In the genomic region with DNA sequence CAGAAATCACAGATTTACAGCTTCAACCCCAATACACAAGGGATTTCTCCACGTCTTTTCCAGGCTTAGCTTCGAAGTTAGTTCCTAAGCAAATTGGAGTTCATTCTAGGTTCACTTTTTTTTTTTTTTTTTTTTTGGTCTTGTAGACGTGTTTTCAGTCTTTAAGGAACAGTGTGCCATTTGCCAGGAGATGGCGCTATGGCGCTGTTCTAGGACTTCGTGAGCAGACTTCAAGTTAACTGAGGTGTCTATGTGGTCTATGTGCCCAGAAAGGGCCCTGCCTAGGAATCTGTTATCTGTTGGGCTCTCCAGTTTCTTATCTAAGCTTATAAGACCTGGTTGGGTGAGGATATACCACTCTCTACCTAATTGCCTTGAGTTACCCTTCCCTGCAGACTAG, we compare ENCODE assay signal across 10 mouse cellular contexts. TPM values are rescaled to one million over a fixed set of nuclear protein-coding genes. Genes with fewer than 3 reads are reported as not detected.
DNase-seq lines count a peak whose midpoint lies in the region; ATAC-seq and TF ChIP-seq lines count a peak whose summit lies in the region.
"Had no signal": no experiment of that assay in that cellular context is flagged by ENCODE, and none has a peak within 500 bp of the region (broad histone marks: within the 10 kb centered on the region; RNA-seq: fewer than 3 reads in every experiment).

No protein-coding gene starts in this region.

- in situ Hi-C loops in ES-E14 (cut with MboI; ENCODE audit: low sequenced_read_pairs in 2 of 2, unreplicated experiment in 2 of 2) = no loop called here

- TF ChIP-seq CTCF in bone marrow, adult 2 months (IDR thresholded peaks at IDR 0.05; ENCODE audit: control insufficient read depth, insufficient read depth, low read length) = peak; percentile 53

- no peak overlapping the region for H3K9ac ChIP-seq in intestine, embryonic 14.5 days (ENCODE audit: low read length)
- no peak overlapping the region for H3K9ac ChIP-seq in intestine, embryonic 15.5 days
- H3K9ac ChIP-seq in ES-E14 (ENCODE audit: insufficient read depth, low read depth, low read length, poor library complexity, severe bottlenecking) = no peak overlapping the region

- H3K27me3 ChIP-seq in intestine, embryonic 14.5 days (replicated peaks; ENCODE audit: control insufficient read depth, insufficient read depth, low read length) = peaks cover 6% of the 10 kb centered on the region
- peaks cover 12% of the 10 kb centered on the region for H3K27me3 ChIP-seq in intestine, embryonic 15.5 days (replicated peaks)

- WGBS in intestine, embryonic 14.5 days = 4% methylated on average over 6 of the region's 6 CpGs
- WGBS in intestine, embryonic 15.5 days = 3% methylated on average over 6 of the region's 6 CpGs
- 1% methylated on average over 6 of the region's 6 CpGs for WGBS in bone marrow, adult 2 months

- TF ChIP-seq POLR2A in bone marrow, adult 2 months (IDR thresholded peaks at IDR 0.05; ENCODE audit: borderline replicate concordance, control insufficient read depth, low read depth, low read length) = no peak

- H3K4me2 ChIP-seq in intestine, embryonic 14.5 days (ENCODE audit: low read length) = no peak overlapping the region
- H3K4me2 ChIP-seq in intestine, embryonic 15.5 days (replicated peaks) = no peak overlapping the region

- no peaks in the 10 kb centered on the region for H3K9me3 ChIP-seq in intestine, embryonic 14.5 days (ENCODE audit: control insufficient read depth, low read length)
- no peaks in the 10 kb centered on the region for H3K9me3 ChIP-seq in intestine, embryonic 15.5 days
- H3K9me3 ChIP-seq in ES-E14 (ENCODE audit: control insufficient read depth, insufficient read depth, low read depth, low read length) = no peaks in the 10 kb centered on the region

- H3K4me1 ChIP-seq in intestine, embryonic 14.5 days (replicated peaks; ENCODE audit: control insufficient read depth, insufficient read depth, low read length) = no peaks in the 10 kb centered on the region
- H3K4me1 ChIP-seq in intestine, embryonic 15.5 days (replicated peaks) = no peaks in the 10 kb centered on the region
- no peaks in the 10 kb centered on the region for H3K4me1 ChIP-seq in ES-E14 (ENCODE audit: control insufficient read depth in 2 of 2, insufficient read depth in 2 of 2, low read length in 2 of 2, poor library complexity in 1 of 2)
- H3K4me1 ChIP-seq in bone marrow, adult 2 months (ENCODE audit: control insufficient read depth, insufficient read depth, low read length) = no peaks in the 10 kb centered on the region

- no peak for ATAC-seq in intestine, embryonic 14.5 days (replicated peaks; ENCODE audit: low FRiP score, low TSS enrichment, low read depth)
- no peak for ATAC-seq in intestine, embryonic 15.5 days
- peak; percentile 71; the same call in 1 of the 2 replicates for ATAC-seq in monocyte, adult 5-6 weeks (replicated peaks; ENCODE audit: insufficient number of reproducible peaks, low FRiP score, low TSS enrichment, poor library complexity, severe bottlenecking)

- no peak overlapping the region for H3K27ac ChIP-seq in intestine, embryonic 14.5 days (ENCODE audit: low read depth)
- no peak overlapping the region for H3K27ac ChIP-seq in intestine, embryonic 15.5 days
- H3K27ac ChIP-seq in ES-E14 (ENCODE audit: insufficient read depth, low read depth, low read length, poor library complexity, severe bottlenecking) = no peak overlapping the region
- H3K27ac ChIP-seq in bone marrow, adult 2 months (ENCODE audit: control insufficient read depth, insufficient read depth, low read depth, low read length, poor library complexity) = no peak overlapping the region

- no peaks in the 10 kb centered on the region for H3K36me3 ChIP-seq in intestine, embryonic 14.5 days (ENCODE audit: control insufficient read depth, insufficient read depth, low read length)
- no peaks in the 10 kb centered on the region for H3K36me3 ChIP-seq in intestine, embryonic 15.5 days
- H3K36me3 ChIP-seq in ES-E14 (ENCODE audit: control insufficient read depth, insufficient read depth, low read length, poor library complexity, severe bottlenecking) = no peaks in the 10 kb centered on the region

- no peak overlapping the region for H3K4me3 ChIP-seq in intestine, embryonic 14.5 days (ENCODE audit: low read depth, low read length)
- no peak overlapping the region for H3K4me3 ChIP-seq in intestine, embryonic 15.5 days (replicated peaks)
- H3K4me3 ChIP-seq in ES-E14 (ENCODE audit: insufficient read depth in 1 of 2, low read depth in 1 of 2, low read length in 2 of 2, poor library complexity in 1 of 2, severe bottlenecking in 1 of 2) = no peak overlapping the region
- no peak overlapping the region for H3K4me3 ChIP-seq in bone marrow, adult 2 months (replicated peaks; ENCODE audit: control insufficient read depth, low read depth, low read length)

- DNase-seq in intestine, embryonic 14.5 days (ENCODE audit: low spot score) = peak; percentile 79
- DNase-seq in ES-E14 (ENCODE audit: low read depth, low spot score) = peak; percentile 90
- peak; percentile 60 to 72 for DNase-seq in frontal cortex, postnatal 10 days (ENCODE audit: low spot score in 2 of 2)
- DNase-seq in layer of hippocampus, postnatal 14 days (ENCODE audit: low spot score in 2 of 2) = peak; percentile 55 to 76
- DNase-seq in thymus, postnatal 4 days = peak; percentile 85

TF ChIP-seq in ES-E14, 5 proteins besides CTCF, POLR2A, EP300 and RAD21:
- TF ChIP-seq HCFC1 (IDR thresholded peaks at IDR 0.05; ENCODE audit: borderline replicate concordance, insufficient read depth, low read length) (no peak), MAFK (IDR thresholded peaks at IDR 0.05; ENCODE audit: insufficient read depth, low read depth, low read length) (no peak), CHD2 (IDR thresholded peaks at IDR 0.05; ENCODE audit: low read depth, low read length) (no peak), ZC3H11A (IDR thresholded peaks at IDR 0.05; ENCODE audit: borderline replicate concordance, low read depth, low read length) (peak; percentile 41; the same call in 1 of the 2 replicates), ZNF384 (IDR thresholded peaks at IDR 0.05; ENCODE audit: low read depth, low read length) (peak; percentile 98)

RNA-seq across cellular contexts. Expression of gene Wnt6, which starts 8.6 kb away (rescaled TPM):
- 0.22 and 0.31 TPM in 2 replicates for polyA plus RNA-seq in intestine, embryonic 14.5 days (2014; fragmentation: Nextera tagmentation; extraction: Ambion mirVana)
- polyA plus RNA-seq in intestine, embryonic 15.5 days (2015; fragmentation: Nextera tagmentation; extraction: Ambion mirVana) = 0.18 and 0.58 TPM in 2 replicates
- total RNA-seq in ES-E14 (2012; rRNA removed) = 2.6 and 2.8 TPM in 2 replicates
- polyA plus RNA-seq in bone marrow, adult 2 months (2011; ENCODE audit: insufficient read depth, insufficient read length, low replicate concordance, missing spikeins) = not detected in 2 replicates
- under 1 TPM; 0.43 to 0.58 TPM for total RNA-seq in layer of hippocampus, postnatal 14 days (2021)
- 0.87 to 2.2 TPM (median 0.96 TPM) in 3 replicates for total RNA-seq in monocyte, adult 5-6 weeks (2017)
- polyA plus RNA-seq: neural tube, embryonic 14.5 days had no signal

RNA-seq across cellular contexts. Expression of gene Prkag3, which starts 14.1 kb away (rescaled TPM):
- polyA plus RNA-seq in intestine, embryonic 14.5 days (2014; fragmentation: Nextera tagmentation; extraction: Ambion mirVana) = 0.09 TPM in 2 replicates
- polyA plus RNA-seq in intestine, embryonic 15.5 days (2015; fragmentation: Nextera tagmentation; extraction: Ambion mirVana) = 0.16 and 0.19 TPM in 2 replicates
- 0.04 and 0.16 TPM in 2 replicates for total RNA-seq in ES-E14 (2012; rRNA removed)
- 0.52 TPM in 1 of 2 replicates, not detected in the other for polyA plus RNA-seq in bone marrow, adult 2 months (2011; ENCODE audit: insufficient read depth, insufficient read length, low replicate concordance, missing spikeins)
- under 1 TPM; 0.14 to 0.55 TPM for total RNA-seq in layer of hippocampus, postnatal 14 days (2021)
- not detected in 3 replicates for total RNA-seq in monocyte, adult 5-6 weeks (2017)
- polyA plus RNA-seq: neural tube, embryonic 14.5 days had no signal

RNA-seq across cellular contexts. Expression of gene Wnt10a, which starts 28.2 kb away (rescaled TPM):
- 0.26 and 0.30 TPM in 2 replicates for polyA plus RNA-seq in intestine, embryonic 14.5 days (2014; fragmentation: Nextera tagmentation; extraction: Ambion mirVana)
- 0.15 and 0.16 TPM in 2 replicates for polyA plus RNA-seq in intestine, embryonic 15.5 days (2015; fragmentation: Nextera tagmentation; extraction: Ambion mirVana)
- 0.42 and 1.5 TPM in 2 replicates for total RNA-seq in ES-E14 (2012; rRNA removed)
- not detected in 2 replicates for polyA plus RNA-seq in bone marrow, adult 2 months (2011; ENCODE audit: insufficient read depth, insufficient read length, low replicate concordance, missing spikeins)
- total RNA-seq in layer of hippocampus, postnatal 14 days (2021) = 1 to 10 TPM; 1.9 to 2.0 TPM
- total RNA-seq in monocyte, adult 5-6 weeks (2017) = not detected in 3 replicates
- total RNA-seq: gastrocnemius, postnatal 36 days had no signal
- polyA plus RNA-seq: neural tube, embryonic 14.5 days had no signal

RNA-seq across cellular contexts. Expression of gene Cyp27a1, which starts 49.7 kb away (rescaled TPM):
- polyA plus RNA-seq in intestine, embryonic 14.5 days (2014; fragmentation: Nextera tagmentation; extraction: Ambion mirVana) = 6.4 and 8.9 TPM in 2 replicates
- 6.0 and 6.3 TPM in 2 replicates for polyA plus RNA-seq in intestine, embryonic 15.5 days (2015; fragmentation: Nextera tagmentation; extraction: Ambion mirVana)
- 1.1 and 4.9 TPM in 2 replicates for total RNA-seq in ES-E14 (2012; rRNA removed)
- 9.2 and 16.4 TPM in 2 replicates for polyA plus RNA-seq in bone marrow, adult 2 months (2011; ENCODE audit: insufficient read depth, insufficient read length, low replicate concordance, missing spikeins)
- 1 to 10 TPM; 1.1 to 2.6 TPM for total RNA-seq in layer of hippocampus, postnatal 14 days (2021)
- total RNA-seq in monocyte, adult 5-6 weeks (2017) = 52.0 to 91.2 TPM (median 90.6 TPM) in 3 replicates
